Mouse (Mus musculus) liver, postnatal 0 days (tissue): Measurements from ENCODE around the gene Lzts3. TPM values are rescaled to one million over a fixed set of nuclear protein-coding genes. Genes with fewer than 3 reads are reported as not detected.

ENCODE experiments used
- ATAC-seq: fragments of 200-750 bp; cut with Nextera tagmentation; 2 replicates; pipeline ENCODE4 v1.8.0; 2017; ENCODE audit warnings: mild to moderate bottlenecking, moderate library complexity
- DNase-seq: peaks from one replicate; pipeline ENCODE4 v3.0.0-alpha.2; 2016
- H3K27ac ChIP-seq: fragments of 300-500 bp; sonication (generic); 2 replicates; pipeline ENCODE4 v1.5.1; 2014; ENCODE audit warnings: antibody characterized with exemption, moderate library complexity, mild to moderate bottlenecking, low read depth
- H3K27me3 ChIP-seq: fragments of 300-500 bp; sonication (generic); 2 replicates; pipeline ENCODE4 v1.6.1; 2014; ENCODE audit warnings: low read length, control low read depth, mixed read lengths; ENCODE audit not compliant: insufficient read depth
- H3K36me3 ChIP-seq: fragments of 300-500 bp; sonication (generic); replicated peaks from 2 replicates; pipeline ENCODE4 v1.6.1; 2014; ENCODE audit warnings: mild to moderate bottlenecking, control low read depth, low read length, moderate library complexity, mixed read lengths; ENCODE audit not compliant: insufficient read depth
- H3K4me1 ChIP-seq: fragments of 300-500 bp; sonication (generic); 2 replicates; pipeline ENCODE4 v1.6.1; 2014; ENCODE audit warnings: antibody characterized with exemption, mild to moderate bottlenecking, control low read depth; ENCODE audit not compliant: insufficient read depth
- H3K4me2 ChIP-seq: fragments of 300-500 bp; sonication (generic); 2 replicates; pipeline ENCODE4 v1.6.1; 2014; ENCODE audit warnings: low read depth, mild to moderate bottlenecking, low read length, moderate library complexity, mixed read lengths
- H3K4me3 ChIP-seq: fragments of 300-500 bp; sonication (generic); 2 replicates; pipeline ENCODE4 v1.5.1; 2014; ENCODE audit warnings: low read depth, low read length
- H3K9ac ChIP-seq: fragments of 300-500 bp; sonication (generic); replicated peaks from 2 replicates; pipeline ENCODE4 v1.6.1; 2014; ENCODE audit warnings: mild to moderate bottlenecking, moderate library complexity
- H3K9me3 ChIP-seq: fragments of 300-500 bp; sonication (generic); 2 replicates; pipeline ENCODE4 v1.6.1; 2016; ENCODE audit warnings: mild to moderate bottlenecking, control low read depth, low read length, mixed read lengths
- CTCF ChIP-seq: sonication (generic); IDR thresholded peaks from 2 replicates; pipeline ENCODE4 v1.5.1; 2016; ENCODE audit warnings: antibody characterized with exemption, low read depth
- EP300 ChIP-seq: IDR thresholded peaks from 2 replicates; pipeline ENCODE4 v1.6.1; 2016; ENCODE audit warnings: antibody characterized with exemption, low read depth, mild to moderate bottlenecking
- WGBS: fragments of 180-500 bp; shearing (Covaris S2); extraction: QIAGEN DNeasy Blood & Tissue Kit; methylation state at CpG from one replicate; pipeline ENCODE4 v1.1.7; 2014; ENCODE audit not compliant: insufficient replicate concordance; 5-methylcytosine and 5-hydroxymethylcytosine counted together
- polyA plus RNA-seq: library from polyadenylated mRNA; unstranded; fragments of >200 nt; fragmentation: Nextera tagmentation; extraction: Ambion mirVana; gene quantifications from 2 replicates; pipeline ENCODE4 v1.2.1, GENCODE M21; 2015

The Lzts3 gene
- polyA plus RNA-seq, 1 experiment from 2014 or later = 1.2 TPM

DNA sequence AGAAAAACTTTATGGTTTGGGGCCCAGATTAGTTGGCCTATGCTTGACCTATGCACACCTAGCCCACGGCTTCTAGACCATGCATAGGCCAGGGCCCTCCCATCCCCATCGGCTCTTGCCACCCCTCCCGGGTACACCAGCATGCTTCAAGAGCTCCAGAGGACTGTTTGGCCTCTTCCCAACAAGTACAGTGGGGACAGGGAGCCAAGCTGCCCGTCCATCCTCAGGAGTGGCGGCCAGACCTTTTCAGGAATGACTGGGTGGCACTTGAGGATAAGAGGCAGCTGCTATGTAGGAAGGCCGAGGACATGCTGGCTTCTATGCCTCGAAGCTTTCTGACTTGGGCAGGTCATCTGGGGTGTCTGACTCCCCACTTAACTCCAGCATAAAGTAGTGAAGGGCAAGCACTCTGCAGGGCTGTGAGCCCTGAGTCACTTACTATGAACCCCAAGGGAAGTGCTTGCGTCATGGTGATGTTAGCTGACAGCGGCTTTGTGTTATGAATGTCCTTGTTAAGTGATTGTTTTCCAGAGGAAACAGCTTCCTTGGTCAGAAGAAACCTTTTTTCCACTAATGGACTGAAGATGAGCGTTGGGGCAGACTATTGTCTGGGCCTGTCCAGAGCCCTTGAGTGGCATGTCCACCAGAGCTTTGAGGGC is 58.6 kb downstream of the Lzts3 start:
- no peak overlapping the region for H3K4me2 ChIP-seq
- no peak overlapping the region for H3K9ac ChIP-seq
- H3K36me3 ChIP-seq = no peaks in the 10 kb centered on the region
- no peak overlapping the region for H3K4me3 ChIP-seq
- peaks cover 42% of the 10 kb centered on the region for H3K27me3 ChIP-seq
- no peak overlapping the region for H3K27ac ChIP-seq
- DNase-seq (no peak), ATAC-seq (no peak)
- TF ChIP-seq CTCF (no peak), EP300 (no peak)
- H3K4me1 ChIP-seq = peaks cover 7% of the 10 kb centered on the region; the same call in 1 of the 2 replicates
- no peaks in the 10 kb centered on the region for H3K9me3 ChIP-seq
- 76% methylated on average over 10 of the region's 10 CpGs for WGBS

Other genes with a start within 250 kb of the Lzts3 start
- 1.4 and 1.7 TPM in 2 replicates for gene Cpxm1, start 245.2 kb downstream of the Lzts3 start, polyA plus RNA-seq
- not detected in 2 replicates for gene Gm28372, start 237.6 kb downstream of the Lzts3 start, polyA plus RNA-seq
- gene 1700020A23Rik, start 237.5 kb downstream of the Lzts3 start, polyA plus RNA-seq = not detected in 2 replicates
- not detected in 2 replicates for gene Tmem239, start 236.3 kb downstream of the Lzts3 start, polyA plus RNA-seq
- gene Vps16, start 218.5 kb downstream of the Lzts3 start, polyA plus RNA-seq = 19.4 and 22.8 TPM in 2 replicates
- 3.8 TPM in 2 replicates for gene Pced1a, start 218.1 kb downstream of the Lzts3 start, polyA plus RNA-seq
- 18.4 and 18.7 TPM in 2 replicates for gene Ptpra, start 192.5 kb downstream of the Lzts3 start, polyA plus RNA-seq
- gene Mrps26, start 79.1 kb downstream of the Lzts3 start, polyA plus RNA-seq = 38.8 and 39.8 TPM in 2 replicates
- not detected in 2 replicates for gene Oxt, start 66.6 kb downstream of the Lzts3 start, polyA plus RNA-seq
- not detected in 2 replicates for gene Avp, start 60.2 kb downstream of the Lzts3 start, polyA plus RNA-seq
- gene Fastkd5, start 12.8 kb downstream of the Lzts3 start, polyA plus RNA-seq = 5.9 and 7.2 TPM in 2 replicates
- 2.6 TPM in 2 replicates for gene Ubox5, start 12.8 kb downstream of the Lzts3 start, polyA plus RNA-seq
- gene Ddrgk1, start 21.9 kb upstream of the Lzts3 start, polyA plus RNA-seq = 71.4 and 71.8 TPM in 2 replicates
- 30.4 and 31.2 TPM in 2 replicates for gene Itpa, start 24.8 kb upstream of the Lzts3 start, polyA plus RNA-seq
- gene Slc4a11, start 54.7 kb upstream of the Lzts3 start, polyA plus RNA-seq = not detected in 2 replicates